Mouse (Mus musculus): Measurements from ENCODE around the gene Clps.

- no peak for TF ChIP-seq GATA1 (IDR thresholded peaks at IDR 0.05; ENCODE audit: low read depth, low read length)
- peak; percentile 76; the same call in 1 of the 2 replicates for TF ChIP-seq TBP (IDR thresholded peaks at IDR 0.05; ENCODE audit: low read depth, low read length)
- TF ChIP-seq CTCF (IDR thresholded peaks at IDR 0.05 in 2 of 3, conservative IDR thresholded peaks at IDR 0.05 in 1 of 3; ENCODE audit: control insufficient read depth in 1 of 3, insufficient read depth in 1 of 3, low read depth in 2 of 3, low read length in 3 of 3, poor library complexity in 1 of 3, severe bottlenecking in 1 of 3): no peak
- TF ChIP-seq TCF12 (IDR thresholded peaks at IDR 0.05; ENCODE audit: low read depth, low read length): peak; percentile 38; the same call in 1 of the 2 replicates
- TF ChIP-seq ZNF384 (IDR thresholded peaks at IDR 0.05; ENCODE audit: low read depth, low read length): no peak
- TF ChIP-seq USF1 (IDR thresholded peaks at IDR 0.05; ENCODE audit: low read depth, low read length): no peak
- no peak for TF ChIP-seq KAT2A (conservative IDR thresholded peaks at IDR 0.05; ENCODE audit: low read depth, low read length)
- no peak for TF ChIP-seq RAD21 (IDR thresholded peaks at IDR 0.05; ENCODE audit: low read depth, low read length)
- peak in 1 of 2 experiments; percentile 66; a peak in 2 of 4 replicates for TF ChIP-seq POLR2A (IDR thresholded peaks at IDR 0.05; ENCODE audit: control insufficient read depth in 1 of 2, insufficient read depth in 1 of 2, low read depth in 1 of 2, low read length in 2 of 2, poor library complexity in 1 of 2)
- TF ChIP-seq USF2 (IDR thresholded peaks at IDR 0.05; ENCODE audit: borderline replicate concordance in 1 of 2, insufficient read depth in 1 of 2, low read depth in 1 of 2, low read length in 2 of 2): no peak
- no peak for TF ChIP-seq ZKSCAN1 (IDR thresholded peaks at IDR 0.05; ENCODE audit: low read depth, low read length)
These were observed 37.8 kb downstream of the Clps start for GRCm38 (mm10) chr17:28522623-28523354.
